Mouse (Mus musculus): Measurements from ENCODE around the gene Itsn1. TPM values are rescaled to one million over a fixed set of nuclear protein-coding genes. Genes with fewer than 3 reads are reported as not detected.

The Itsn1 gene
- total RNA-seq, 2 experiments from 2014 or later: 40.8 to 56.7 TPM

DNA sequence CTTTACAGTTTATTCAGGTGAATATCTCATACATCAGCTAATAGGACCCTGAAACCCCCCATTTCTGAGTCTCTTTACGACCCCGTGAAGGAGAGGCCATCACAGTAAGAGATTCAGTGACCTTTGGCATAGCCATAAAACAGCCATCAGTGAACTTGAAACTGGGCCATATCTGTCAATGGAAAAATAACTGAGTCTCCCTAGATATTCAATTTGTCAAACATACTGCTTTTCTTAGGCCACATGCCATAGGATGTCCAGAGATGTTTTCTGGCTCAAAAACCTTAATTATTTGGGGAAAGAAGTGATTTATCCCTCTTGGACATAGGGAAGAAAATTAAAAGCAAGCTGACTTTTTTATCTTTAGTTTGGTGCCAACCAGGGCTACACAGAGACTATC is 104.5 kb downstream of the Itsn1 start:
- intact Hi-C loops (cut with DNase I): no loop called here
- DNase-seq (ENCODE audit: low spot score): no peak

DNA sequence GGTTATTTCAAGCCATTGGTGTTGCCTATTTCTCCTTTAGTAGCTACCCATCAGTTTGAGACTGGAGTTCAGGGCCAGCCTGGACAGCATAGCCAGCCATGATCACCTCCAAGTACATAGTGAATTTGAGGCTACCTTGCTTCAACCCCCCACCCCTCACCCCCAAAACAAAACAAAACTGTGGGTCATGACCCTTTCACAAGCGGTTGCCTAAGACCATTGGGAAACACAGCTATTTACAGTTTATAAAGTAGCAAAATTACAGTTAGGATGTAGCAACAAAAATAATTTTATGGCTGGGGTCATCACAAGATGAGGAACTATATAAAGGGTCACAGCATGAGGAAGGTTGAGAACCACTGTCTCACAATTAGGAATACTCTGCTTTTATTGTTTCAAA is 104.9 kb downstream of the Itsn1 start:
- no peak for DNase-seq (ENCODE audit: low spot score)
- intact Hi-C loops (cut with DNase I): no loop called here

GRCm38 (mm10) chr16:91835790-91836189 is 106.7 kb downstream of the Itsn1 start:
- intact Hi-C loops (cut with DNase I): no loop called here
- no peak for DNase-seq (ENCODE audit: low spot score)

DNA sequence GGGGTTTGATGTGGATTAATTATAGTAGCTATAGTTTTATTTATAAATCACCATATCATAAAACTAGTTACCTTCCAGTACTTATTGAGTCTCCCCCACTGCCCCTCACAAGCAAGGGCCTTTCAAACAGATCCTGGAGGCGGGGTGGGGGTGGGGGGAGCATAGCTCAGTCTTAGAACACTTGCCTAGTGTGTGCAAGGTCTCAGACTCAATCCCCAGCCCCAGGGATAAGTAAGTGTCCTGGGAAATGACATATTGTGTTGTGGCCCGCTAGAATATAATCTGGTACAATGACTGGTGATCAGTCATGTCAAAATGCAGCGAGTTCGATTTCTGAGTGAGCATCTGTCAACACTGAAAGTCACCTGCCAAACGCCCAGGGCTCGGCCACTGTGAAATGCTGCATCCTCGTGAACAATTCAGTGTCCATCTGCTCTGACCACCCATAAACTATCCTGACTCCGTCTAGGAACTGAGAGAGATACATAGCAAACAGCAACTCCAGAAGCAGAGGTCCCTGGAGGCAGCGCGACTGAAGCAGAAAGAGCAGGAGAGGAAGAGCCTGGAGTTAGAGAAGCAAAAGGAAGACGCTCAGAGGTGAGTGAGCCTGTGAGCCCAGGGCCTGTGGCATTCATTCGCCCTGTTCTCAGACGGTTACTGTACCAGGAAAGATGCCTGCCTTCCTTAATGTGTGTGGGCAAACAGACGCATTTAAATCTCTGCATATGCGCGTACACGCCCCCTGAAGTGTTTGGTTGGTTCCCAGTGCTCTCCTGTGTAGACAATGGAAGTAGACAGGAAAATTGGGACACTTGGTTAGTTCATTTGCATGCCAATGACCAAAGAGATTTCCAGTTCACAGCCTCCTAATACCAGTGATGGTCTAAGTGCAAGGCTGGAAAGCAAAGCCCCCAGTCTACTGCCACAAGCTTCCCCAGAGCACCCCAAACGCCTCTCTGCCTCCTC is 107.8 kb downstream of the Itsn1 start:
- intact Hi-C loops (cut with DNase I): no loop called here
- DNase-seq (ENCODE audit: low spot score): no peak

DNA sequence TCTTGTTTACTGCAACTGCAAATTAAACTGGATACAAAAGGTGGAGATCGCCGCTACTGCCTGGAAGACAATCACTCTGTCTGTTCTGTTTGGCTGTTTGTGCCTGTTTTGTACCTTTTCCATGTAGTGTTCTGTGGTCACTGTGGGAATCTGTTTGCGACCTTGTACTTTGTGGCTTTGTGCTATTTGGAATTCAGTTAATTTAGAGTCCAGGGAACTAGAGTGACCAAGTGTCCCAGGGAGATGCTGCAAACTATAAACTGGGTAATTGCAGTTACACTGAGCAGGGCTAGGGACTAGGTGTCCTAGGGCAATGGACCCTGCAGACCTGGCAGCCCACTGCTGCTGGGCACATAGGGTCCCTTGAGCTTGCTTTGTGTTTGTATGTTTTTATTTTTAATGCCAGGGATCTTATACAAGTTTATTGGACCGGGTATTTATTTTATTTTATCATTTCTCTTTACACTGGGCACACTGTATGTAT is 108.5 kb downstream of the Itsn1 start:
- DNase-seq (ENCODE audit: low spot score): no peak
- intact Hi-C loops (cut with DNase I): loop anchor here (1.0 kb wide), 1 partner anchor 44 kb away; no protein-coding TSS in a partner anchor

GRCm38 (mm10) chr16:91838771-91839170 is 109.7 kb downstream of the Itsn1 start:
- intact Hi-C loops (cut with DNase I): loop anchor here (1.0 kb wide), 1 partner anchor 45 kb away; no protein-coding TSS in a partner anchor
- no peak for DNase-seq (ENCODE audit: low spot score)

GRCm38 (mm10) chr16:91839462-91839861 is 110.4 kb downstream of the Itsn1 start:
- intact Hi-C loops (cut with DNase I): no loop called here
- no peak for DNase-seq (ENCODE audit: low spot score)

DNA sequence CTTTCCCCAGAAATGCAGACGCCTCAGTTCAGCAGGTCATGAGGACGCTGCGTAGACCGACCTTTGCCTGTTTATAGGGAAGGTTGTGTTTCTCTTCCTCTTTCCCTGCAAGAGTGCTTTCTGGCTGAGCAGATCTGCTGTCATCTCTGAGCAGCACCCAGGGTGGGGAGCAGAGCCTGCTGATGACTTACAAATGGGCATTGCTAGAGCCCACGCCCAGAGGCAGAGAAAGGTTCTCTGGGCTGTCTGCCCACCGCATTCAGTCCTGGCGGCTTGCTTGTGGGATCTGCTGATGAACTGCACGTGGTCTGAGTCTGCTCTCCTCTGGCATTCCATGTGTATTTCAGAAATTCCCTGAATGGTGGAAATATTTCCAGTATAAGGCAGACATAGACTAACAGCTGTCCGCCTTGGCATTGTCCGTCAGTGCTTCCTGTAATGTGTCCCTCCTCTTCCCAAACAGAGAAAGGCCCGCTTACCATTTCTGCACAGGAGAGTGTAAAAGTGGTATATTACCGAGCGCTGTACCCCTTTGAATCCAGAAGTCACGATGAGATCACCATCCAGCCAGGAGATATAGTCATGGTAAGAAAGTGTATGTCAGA is 112.0 kb downstream of the Itsn1 start:
- DNase-seq (ENCODE audit: low spot score): no peak
- intact Hi-C loops (cut with DNase I): no loop called here

GRCm38 (mm10) chr16:91846089-91846741 is 117.1 kb downstream of the Itsn1 start:
- intact Hi-C loops (cut with DNase I): no loop called here
- DNase-seq (ENCODE audit: low spot score): no peak

DNA sequence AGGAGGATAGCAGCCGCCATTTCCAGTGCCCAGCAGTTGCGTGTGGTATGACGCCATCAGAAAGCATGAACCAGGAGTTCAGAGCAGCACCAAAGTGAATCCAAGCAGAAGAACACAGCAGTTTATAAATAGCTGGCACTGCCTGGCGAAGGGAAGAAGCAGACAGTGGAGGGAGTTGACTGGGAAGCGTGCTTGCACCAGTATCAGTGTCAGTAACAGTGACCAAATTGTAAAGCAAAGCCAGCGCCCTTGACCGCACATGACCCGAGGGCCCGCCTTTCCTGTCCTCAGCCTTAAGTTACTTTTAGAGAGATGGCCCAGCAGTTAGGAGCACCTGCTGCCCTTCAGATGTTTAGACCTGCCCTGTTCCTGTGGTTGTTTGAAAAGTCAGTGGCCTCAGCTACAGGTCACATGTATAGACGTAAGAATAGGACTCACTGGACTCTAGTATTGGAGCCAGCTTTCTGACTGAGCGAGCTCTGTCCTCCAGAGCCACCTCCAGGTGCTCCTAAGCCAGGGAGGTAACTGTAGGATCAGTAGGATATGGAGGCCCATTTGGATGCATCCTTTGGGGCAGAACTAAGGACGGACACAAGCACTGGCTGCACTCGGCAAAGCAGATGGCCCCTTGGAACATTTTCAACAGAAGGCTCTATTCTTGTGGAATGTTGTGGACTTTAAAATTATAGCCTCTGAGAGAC is 118.6 kb downstream of the Itsn1 start:
- intact Hi-C loops (cut with DNase I): no loop called here
- no peak for DNase-seq (ENCODE audit: low spot score)

GRCm38 (mm10) chr16:91848505-91848904 is 119.4 kb downstream of the Itsn1 start:
- intact Hi-C loops (cut with DNase I): no loop called here
- no peak for DNase-seq (ENCODE audit: low spot score)

GRCm38 (mm10) chr16:91848906-91849603 is 120.0 kb downstream of the Itsn1 start:
- intact Hi-C loops (cut with DNase I): no loop called here
- no peak for DNase-seq (ENCODE audit: low spot score)

DNA sequence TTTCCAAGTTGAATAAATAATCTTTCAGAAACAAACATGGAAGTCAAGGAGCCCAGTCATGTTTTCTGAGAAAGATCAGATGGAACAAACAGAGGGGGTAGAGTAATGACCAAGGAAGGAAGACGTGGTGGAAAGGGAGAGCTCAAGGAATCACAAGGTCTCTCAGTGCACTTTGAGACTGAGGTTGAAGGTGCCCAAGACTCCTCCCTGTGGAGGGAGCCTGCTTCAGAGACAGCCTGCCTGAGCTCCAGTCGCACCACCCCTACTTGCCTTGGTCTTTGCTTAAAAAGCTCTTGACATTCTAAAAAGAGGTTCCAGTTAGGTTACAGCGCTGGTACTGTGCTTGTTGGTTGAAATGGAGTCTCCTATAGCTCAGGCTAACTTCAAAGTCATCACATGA is 121.1 kb downstream of the Itsn1 start:
- intact Hi-C loops (cut with DNase I): loop anchor here (5.0 kb wide), 1 partner anchor 67 kb away; no protein-coding TSS in a partner anchor
- DNase-seq (ENCODE audit: low spot score): no peak

- no peak for DNase-seq (ENCODE audit: low spot score)
- intact Hi-C loops (cut with DNase I): loop anchor here (5.0 kb wide), 1 partner anchor 66 kb away; no protein-coding TSS in a partner anchor
Observed at GRCm38 (mm10) chr16:91851456-91852231, 122.6 kb downstream of the Itsn1 start.

- DNase-seq (ENCODE audit: low spot score): no peak
- intact Hi-C loops (cut with DNase I): loop anchor here (5.0 kb wide), 1 partner anchor 65 kb away; no protein-coding TSS in a partner anchor
Observed at GRCm38 (mm10) chr16:91852753-91853152, 123.7 kb downstream of the Itsn1 start.

GRCm38 (mm10) chr16:91853223-91853622 is 124.1 kb downstream of the Itsn1 start:
- no peak for DNase-seq (ENCODE audit: low spot score)
- intact Hi-C loops (cut with DNase I): loop anchor here (5.0 kb wide), 1 partner anchor 64 kb away; no protein-coding TSS in a partner anchor

DNA sequence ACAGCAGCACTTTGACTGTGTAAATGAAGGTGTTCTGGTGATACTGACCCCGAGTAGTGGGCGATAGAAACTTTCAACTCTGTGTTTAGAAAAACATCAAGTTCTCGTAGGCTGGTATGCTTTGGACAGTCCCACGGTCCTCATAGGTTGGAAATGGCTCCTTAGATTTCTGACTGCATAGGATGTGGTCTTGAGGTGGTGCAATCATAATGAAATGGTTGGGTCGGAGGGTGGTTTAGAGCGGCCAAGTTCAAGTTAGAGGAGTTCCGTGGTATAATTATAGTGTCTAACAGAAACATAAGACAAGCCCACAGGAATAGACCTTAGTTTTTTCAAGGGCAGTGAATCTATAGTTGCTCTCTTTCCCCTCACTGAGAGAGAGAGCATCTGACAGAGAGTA is 129.6 kb downstream of the Itsn1 start:
- intact Hi-C loops (cut with DNase I): no loop called here
- no peak for DNase-seq (ENCODE audit: low spot score)

GRCm38 (mm10) chr16:91859203-91859602 is 130.1 kb downstream of the Itsn1 start:
- DNase-seq (ENCODE audit: low spot score): no peak
- intact Hi-C loops (cut with DNase I): no loop called here

Data from heart, postnatal 25 days (tissue).